Mouse (Mus musculus) embryonic fibroblast, embryonic 13.5 days (primary cell): ENCODE measurements around the gene Nrip2.

Experiments
- CTCF ChIP-seq: IDR thresholded peaks from 2 replicates; pipeline ENCODE4 v1.5.1; 2011; ENCODE audit warnings: mild to moderate bottlenecking, control low read depth, low read length, moderate library complexity, borderline replicate concordance; ENCODE audit not compliant: insufficient read depth
- POLR2A ChIP-seq: IDR thresholded peaks from 2 replicates; pipeline ENCODE4 v1.6.1; 2011; ENCODE audit warnings: low read depth, mild to moderate bottlenecking, control low read depth, low read length, moderate library complexity

- TF ChIP-seq CTCF, result no peak
- TF ChIP-seq POLR2A, result no peak
Observed at GRCm38 (mm10) chr6:128425046-128425445, 25.9 kb downstream of the Nrip2 start.
